Mouse (Mus musculus): ENCODE data around the gene Pttg1. TPM values are rescaled to one million over a fixed set of nuclear protein-coding genes. Genes with fewer than 3 reads are reported as not detected.

The Pttg1 gene
- polyA plus RNA-seq, 1 experiment from 2014 or later: 130 TPM

DNA sequence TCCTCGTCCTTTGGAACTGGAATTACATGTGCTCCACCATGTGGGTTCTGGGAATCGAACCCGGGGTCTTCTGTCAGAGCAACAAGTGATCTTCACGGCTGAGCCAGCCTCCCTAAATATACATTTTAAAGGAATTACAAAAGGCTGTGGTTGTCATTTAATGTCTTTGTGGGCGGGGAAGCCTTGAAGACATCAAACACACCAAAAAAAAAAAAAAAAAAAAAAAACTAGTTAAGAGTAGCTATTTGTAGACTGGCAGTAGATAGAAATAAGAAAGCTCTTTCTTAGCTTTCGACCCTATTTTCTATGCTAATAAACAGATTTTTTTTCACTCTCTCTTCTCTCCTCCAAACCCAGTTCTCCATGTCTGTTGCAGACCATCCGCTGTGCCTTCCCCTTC is 36.9 kb downstream of the Pttg1 start:
- Histone ChIP-seq H3K36me3 (ENCODE audit: insufficient read depth, low read length) (no peaks in the 10 kb centered on the region), H3K4me3 (ENCODE audit: low read depth, low read length) (no peak overlapping the region), H3K4me2 (replicated peaks; ENCODE audit: low read depth, low read length) (no peak overlapping the region), H3K27ac (ENCODE audit: low read length) (no peak overlapping the region), H3K9ac (replicated peaks; ENCODE audit: low read depth) (no peak overlapping the region), H3K9me3 (ENCODE audit: low read length) (no peaks in the 10 kb centered on the region), H3K27me3 (replicated peaks; ENCODE audit: insufficient read depth, low read length) (no peaks in the 10 kb centered on the region), H3K4me1 (ENCODE audit: insufficient read depth, low read depth, low read length) (no peaks in the 10 kb centered on the region; the same call in 1 of the 2 replicates)
- 77% methylated on average over 7 of the region's 7 CpGs for WGBS
- TF ChIP-seq EP300 (IDR thresholded peaks at IDR 0.05): no peak
- no peak for TF ChIP-seq CTCF (IDR thresholded peaks at IDR 0.05)
- no peak for ATAC-seq
- DNase-seq (ENCODE audit: low spot score): no peak

DNA sequence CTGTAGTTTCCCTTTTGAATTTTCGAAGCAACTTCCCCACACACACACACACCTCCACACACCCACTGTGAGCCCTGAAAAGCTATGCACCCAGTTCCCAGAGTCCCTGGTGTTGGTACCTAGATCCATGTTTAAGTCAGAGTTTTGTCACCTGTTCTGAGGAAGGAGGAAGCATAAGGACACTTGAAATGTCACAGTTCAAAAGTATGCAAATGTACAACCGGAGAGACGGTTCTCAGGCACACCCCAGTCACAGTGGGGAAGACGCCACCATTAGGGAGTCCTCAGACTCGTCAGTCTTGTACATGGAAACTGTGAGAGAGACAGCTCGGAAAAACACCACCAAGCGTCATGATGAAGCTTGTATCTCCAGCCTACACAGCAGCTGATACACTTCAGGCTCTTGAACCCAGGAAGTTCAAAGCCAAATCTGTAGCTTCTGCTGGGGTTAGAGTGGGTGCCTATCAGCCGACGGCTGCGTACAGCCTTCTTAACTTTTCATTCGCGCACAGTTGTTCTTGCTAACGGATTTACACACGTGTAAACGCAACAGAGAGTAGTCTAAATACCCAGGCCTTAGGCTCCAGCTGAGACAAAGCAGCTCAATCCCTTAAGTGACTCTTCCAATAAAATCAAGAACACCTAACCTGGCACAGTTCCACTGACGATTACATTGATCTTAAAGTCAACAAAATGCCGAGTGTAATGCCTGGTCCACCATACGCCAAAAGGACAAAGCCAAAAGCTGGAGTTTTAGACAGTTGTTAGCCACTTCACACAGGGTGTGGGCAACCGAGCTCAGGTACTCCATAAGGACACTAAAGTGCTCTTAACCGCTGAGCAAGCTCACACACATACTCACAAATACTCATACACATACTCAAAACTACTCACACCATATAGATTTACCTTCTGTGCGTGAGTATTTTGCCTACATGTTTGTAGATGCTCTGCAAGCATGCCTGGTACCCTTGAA is 37.6 kb downstream of the Pttg1 start:
- 62% methylated on average over 21 of the region's 21 CpGs for WGBS
- DNase-seq (ENCODE audit: low spot score) (no peak), ATAC-seq (no peak)
- H3K4me1 ChIP-seq (ENCODE audit: insufficient read depth, low read depth, low read length): no peaks in the 10 kb centered on the region; the same call in 1 of the 2 replicates
- H3K9ac ChIP-seq (replicated peaks; ENCODE audit: low read depth): no peak overlapping the region
- H3K9me3 ChIP-seq (ENCODE audit: low read length): no peaks in the 10 kb centered on the region
- no peak overlapping the region for H3K4me2 ChIP-seq (replicated peaks; ENCODE audit: low read depth, low read length)
- TF ChIP-seq EP300 (IDR thresholded peaks at IDR 0.05): no peak
- no peak for TF ChIP-seq CTCF (IDR thresholded peaks at IDR 0.05)
- H3K27me3 ChIP-seq (replicated peaks; ENCODE audit: insufficient read depth, low read length): no peaks in the 10 kb centered on the region
- H3K4me3 ChIP-seq (ENCODE audit: low read depth, low read length): no peak overlapping the region
- no peak overlapping the region for H3K27ac ChIP-seq (ENCODE audit: low read length)
- H3K36me3 ChIP-seq (ENCODE audit: insufficient read depth, low read length): no peaks in the 10 kb centered on the region

DNA sequence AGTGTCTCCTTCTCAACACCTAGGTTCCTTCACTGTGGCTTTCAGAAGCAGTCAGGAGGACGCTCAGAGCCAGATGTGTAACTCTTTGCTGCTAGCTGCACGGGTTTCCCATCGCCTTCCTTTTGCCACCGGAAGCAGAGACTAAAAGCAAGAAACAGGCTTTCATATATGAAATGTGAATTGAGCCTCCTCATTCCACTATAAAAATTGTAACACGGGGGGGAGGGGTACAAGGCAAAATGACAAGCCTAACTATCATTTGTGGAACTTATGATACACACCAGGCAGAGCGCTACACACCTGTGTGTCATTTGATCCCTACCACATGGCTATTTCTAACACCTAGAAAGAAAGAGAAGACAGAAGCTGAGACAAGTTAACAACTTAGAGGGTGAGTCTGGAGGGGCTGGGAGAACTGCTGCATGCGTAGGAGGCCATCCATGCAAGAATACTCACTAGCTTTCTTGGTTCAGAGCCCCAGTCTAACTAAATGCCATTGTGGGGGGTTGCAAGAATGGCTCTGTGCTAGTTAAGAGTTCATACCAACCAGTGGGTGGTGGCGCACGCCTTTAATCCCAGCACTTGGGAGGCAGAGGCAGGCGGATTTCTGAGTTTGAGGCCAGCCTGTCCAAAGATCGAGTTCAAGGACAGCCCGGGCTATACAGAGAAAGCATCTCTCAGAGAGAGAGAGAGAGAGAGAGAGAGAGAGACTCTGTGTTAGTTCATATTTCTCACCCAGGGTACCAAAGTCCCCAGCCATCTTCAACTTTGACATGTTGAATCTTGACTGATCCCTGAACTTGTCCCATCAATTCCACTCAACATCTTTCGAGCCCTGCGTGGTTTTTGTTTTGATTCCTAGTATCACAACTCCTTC is 38.8 kb downstream of the Pttg1 start:
- no peak for DNase-seq (ENCODE audit: low spot score)
- Histone ChIP-seq H3K4me2 (replicated peaks; ENCODE audit: low read depth, low read length) (no peak overlapping the region), H3K4me3 (ENCODE audit: low read depth, low read length) (no peak overlapping the region)

DNA sequence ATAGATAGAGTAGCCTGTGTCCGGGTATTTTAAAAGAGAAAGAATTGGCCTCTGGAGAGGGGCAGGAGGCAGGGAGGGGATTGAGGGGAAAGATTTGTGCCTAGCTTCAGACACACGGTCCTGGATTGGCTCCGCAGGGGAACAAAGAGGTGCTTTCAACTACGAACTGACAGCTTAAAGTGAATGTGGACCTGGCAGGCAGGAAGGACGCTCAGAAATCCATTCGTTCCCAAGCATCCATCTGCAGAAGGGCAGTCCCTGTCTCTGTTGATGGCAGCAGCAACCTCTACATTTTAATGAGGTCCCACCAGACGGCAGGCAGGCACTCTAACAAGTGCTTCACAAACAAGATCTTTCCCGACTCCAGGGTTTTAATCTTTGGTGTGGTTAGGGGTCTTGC is 40.3 kb downstream of the Pttg1 start:
- Histone ChIP-seq H3K9me3 (ENCODE audit: low read length) (no peaks in the 10 kb centered on the region), H3K4me3 (ENCODE audit: low read depth, low read length) (peak overlapping the region; percentile 33), H3K4me1 (ENCODE audit: insufficient read depth, low read depth, low read length) (no peaks in the 10 kb centered on the region; the same call in 1 of the 2 replicates), H3K4me2 (replicated peaks; ENCODE audit: low read depth, low read length) (peak overlapping the region; percentile 67), H3K36me3 (ENCODE audit: insufficient read depth, low read length) (no peaks in the 10 kb centered on the region), H3K27ac (ENCODE audit: low read length) (peak overlapping the region; percentile 94), H3K27me3 (replicated peaks; ENCODE audit: insufficient read depth, low read length) (no peaks in the 10 kb centered on the region), H3K9ac (replicated peaks; ENCODE audit: low read depth) (peak overlapping the region; percentile 34)
- 5% methylated on average over 8 of the region's 8 CpGs for WGBS
- TF ChIP-seq CTCF (IDR thresholded peaks at IDR 0.05): no peak
- TF ChIP-seq EP300 (IDR thresholded peaks at IDR 0.05): no peak
- peak; percentile 20; the same call in 1 of the 2 replicates for ATAC-seq
- no peak for DNase-seq (ENCODE audit: low spot score)

More for the DNA sequence above, 38.8 kb downstream of the Pttg1 start:
- Histone ChIP-seq H3K9ac (replicated peaks; ENCODE audit: low read depth) (no peak overlapping the region), H3K4me1 (ENCODE audit: insufficient read depth, low read depth, low read length) (no peaks in the 10 kb centered on the region; the same call in 1 of the 2 replicates), H3K9me3 (ENCODE audit: low read length) (no peaks in the 10 kb centered on the region), H3K36me3 (ENCODE audit: insufficient read depth, low read length) (no peaks in the 10 kb centered on the region), H3K27ac (ENCODE audit: low read length) (no peak overlapping the region), H3K27me3 (replicated peaks; ENCODE audit: insufficient read depth, low read length) (no peaks in the 10 kb centered on the region)
- TF ChIP-seq CTCF (IDR thresholded peaks at IDR 0.05): no peak
- TF ChIP-seq EP300 (IDR thresholded peaks at IDR 0.05): no peak
- 90% methylated on average over 14 of the region's 14 CpGs for WGBS
- ATAC-seq: no peak

DNA sequence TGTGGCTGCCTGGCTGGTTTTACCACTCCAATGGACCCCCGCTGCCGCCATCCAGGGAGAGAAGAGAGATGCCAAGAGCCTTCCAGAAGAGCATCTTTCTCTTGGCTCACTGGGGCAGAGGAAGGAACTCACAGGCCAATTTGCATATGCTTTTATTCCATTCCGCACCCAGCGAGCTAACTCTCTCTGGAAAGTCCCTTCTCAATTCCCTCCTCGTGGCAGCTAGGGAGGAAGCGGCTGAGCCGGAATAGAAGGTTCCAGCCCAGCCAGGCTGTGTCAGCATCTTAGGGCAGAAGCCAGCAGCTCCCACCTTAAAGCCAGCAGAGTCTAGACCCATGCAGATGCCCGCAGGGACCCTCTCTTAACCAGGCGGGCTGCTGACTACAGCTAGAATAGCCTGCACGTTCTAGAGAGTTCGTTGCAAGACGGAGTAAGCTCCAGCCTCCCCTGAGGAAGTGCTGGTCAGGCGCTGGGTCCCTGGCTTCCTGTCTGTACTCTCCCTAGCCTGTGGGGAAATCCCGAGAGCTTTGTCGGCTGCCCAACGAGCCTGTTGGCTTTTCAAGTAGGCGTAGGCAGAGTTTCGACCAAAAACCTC is 40.9 kb downstream of the Pttg1 start:
- Histone ChIP-seq H3K9me3 (ENCODE audit: low read length) (no peaks in the 10 kb centered on the region), H3K4me2 (replicated peaks; ENCODE audit: low read depth, low read length) (peak overlapping the region; percentile 67), H3K4me1 (ENCODE audit: insufficient read depth, low read depth, low read length) (no peaks in the 10 kb centered on the region; the same call in 1 of the 2 replicates), H3K27me3 (replicated peaks; ENCODE audit: insufficient read depth, low read length) (no peaks in the 10 kb centered on the region), H3K36me3 (ENCODE audit: insufficient read depth, low read length) (no peaks in the 10 kb centered on the region), H3K4me3 (ENCODE audit: low read depth, low read length) (peak overlapping the region; percentile 33), H3K27ac (ENCODE audit: low read length) (peak overlapping the region; percentile 94), H3K9ac (replicated peaks; ENCODE audit: low read depth) (peak overlapping the region; percentile 34)
- peak; percentile 77 for DNase-seq (ENCODE audit: low spot score)
- 1% methylated on average over 18 of the region's 18 CpGs for WGBS
- TF ChIP-seq CTCF (IDR thresholded peaks at IDR 0.05) (no peak), EP300 (IDR thresholded peaks at IDR 0.05) (no peak)
- ATAC-seq: peak; percentile 92
